ENCODE assay signal across 8 mouse cellular contexts in the genomic region with DNA sequence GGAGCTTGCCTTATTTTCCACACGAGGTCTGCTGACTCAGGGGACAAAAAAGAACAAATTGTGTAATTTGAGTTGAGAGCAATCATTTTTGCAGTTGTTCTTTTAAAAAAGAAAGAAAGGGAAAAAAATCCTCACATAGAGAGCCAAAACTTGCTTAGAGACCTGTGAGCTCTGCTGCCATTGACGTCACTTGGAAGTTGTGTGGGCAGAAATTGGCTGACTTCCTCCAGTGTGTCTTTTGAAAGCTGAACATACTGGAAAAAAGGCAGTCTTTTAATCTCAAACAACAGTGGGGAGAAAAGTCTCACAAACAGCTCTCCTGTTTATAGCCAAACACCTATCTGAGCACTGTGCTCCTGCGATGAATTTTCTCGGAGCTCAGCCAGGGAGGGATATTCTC. TPM values are rescaled to one million over a fixed set of nuclear protein-coding genes. Genes with fewer than 3 reads are reported as not detected.
DNase-seq lines count a peak whose midpoint lies in the region; ATAC-seq and TF ChIP-seq lines count a peak whose summit lies in the region.

No protein-coding gene starts in this region.

- peak overlapping the region; percentile 73 for H3K27ac ChIP-seq in gastrocnemius, adult 2 months
- peak overlapping the region; percentile 33; the same call in 1 of the 2 replicates for H3K27ac ChIP-seq in heart, embryonic 16.5 days (ENCODE audit: low read length)

- 72% methylated on average over 4 of the region's 4 CpGs for WGBS in heart, embryonic 16.5 days

- 0 out of 2 replicates have a peak, but pooled peaks cover 3% of the 10 kb centered on the region for H3K9me3 ChIP-seq in heart, embryonic 16.5 days (replicated peaks; ENCODE audit: control insufficient read depth, low read length)

- no peaks in the 10 kb centered on the region for H3K27me3 ChIP-seq in heart, embryonic 16.5 days (ENCODE audit: control insufficient read depth, insufficient read depth, low read length)

- no peak overlapping the region for H3K9ac ChIP-seq in heart, embryonic 16.5 days (ENCODE audit: low read length)

- peaks cover 25% of the 10 kb centered on the region for H3K4me1 ChIP-seq in heart, embryonic 16.5 days (ENCODE audit: control insufficient read depth, insufficient read depth, low read length)

- H3K4me3 ChIP-seq in gastrocnemius, adult 2 months: peak overlapping the region; percentile 34
- H3K4me3 ChIP-seq in heart, embryonic 16.5 days (ENCODE audit: low read length): no peak overlapping the region

- no peak for TF ChIP-seq CTCF in gastrocnemius, adult 2 months (IDR thresholded peaks at IDR 0.05)

- intact Hi-C loops in gastrocnemius, adult 2 months (cut with DNase I): no loop called here
- intact Hi-C loops in left cerebral cortex, postnatal 14 days (cut with DNase I): loop anchor here (5.0 kb wide), 1 partner anchor 49 kb away; no protein-coding TSS in a partner anchor

- H3K4me2 ChIP-seq in heart, embryonic 16.5 days (ENCODE audit: low read depth, low read length): no peak overlapping the region

- H3K36me3 ChIP-seq in heart, embryonic 16.5 days (ENCODE audit: control insufficient read depth, insufficient read depth): 0 out of 2 replicates have a peak, but pooled peaks cover 3% of the 10 kb centered on the region

- DNase-seq in gastrocnemius, adult 2 months: peak; percentile 59
- no peak for DNase-seq in gastrocnemius, postnatal 4 days (ENCODE audit: low spot score in 2 of 2)
- DNase-seq in T-cell, adult 2 months (ENCODE audit: low spot score): peak; percentile 24
- DNase-seq in left cerebral cortex, postnatal 14 days (ENCODE audit: low spot score in 2 of 2): peak; percentile 78 to 94
- no peak for DNase-seq in cerebellum, postnatal 36 days
- DNase-seq in kidney, postnatal 4 days: no peak
- DNase-seq in embryo, embryonic 10.5 days (ENCODE audit: low spot score): no peak

- ATAC-seq in heart, embryonic 16.5 days (replicated peaks; ENCODE audit: extremely low read depth, insufficient read depth, low FRiP score): no peak

RNA-seq across cellular contexts. Expression of gene Pde7b, which starts 51.1 kb away (rescaled TPM):
- total RNA-seq in gastrocnemius, adult 2 months (2021): 10 to 100 TPM; 32.5 to 41.0 TPM
- total RNA-seq in gastrocnemius, postnatal 4 days (2021): 10 to 100 TPM; 28.6 to 29.3 TPM
- 4.0 and 4.9 TPM in 2 replicates for polyA plus RNA-seq in heart, embryonic 16.5 days (2015; fragmentation: Nextera tagmentation; extraction: Ambion mirVana)
- total RNA-seq in left cerebral cortex, postnatal 14 days (2021): 10 to 100 TPM; 28.2 to 30.4 TPM

Comparison
In these comparisons a context has a peak if more than half of its experiments do, and no peak if none do; other contexts are left out.
1. DNase-seq: peak in gastrocnemius, adult 2 months (single experiment), T-cell, adult 2 months (single experiment) and left cerebral cortex, postnatal 14 days (2 of 2); none in gastrocnemius, postnatal 4 days (0 of 2), cerebellum, postnatal 36 days (0 of 2), kidney, postnatal 4 days (0 of 2) and embryo, embryonic 10.5 days (single experiment).